Mouse (Mus musculus) forebrain, embryonic 11.5 days (tissue): ENCODE measurements around the gene Tmem145. TPM values are rescaled to one million over a fixed set of nuclear protein-coding genes. Genes with fewer than 3 reads are reported as not detected.

Source experiments
- ATAC-seq: fragments of 200-750 bp; cut with Nextera tagmentation; replicated peaks from 2 replicates; pipeline ENCODE4 v1.8.0; 2017; ENCODE audit warnings: moderate TSS enrichment; ENCODE audit not compliant: low FRiP score
- DNase-seq: peaks from one replicate; pipeline ENCODE4 v3.0.0-alpha.2; 2017; ENCODE audit warnings: low spot score
- H3K27ac ChIP-seq: fragments of 300-500 bp; sonication (generic); 2 replicates; pipeline ENCODE4 v1.5.1; 2014; ENCODE audit warnings: low read depth, low read length
- H3K27me3 ChIP-seq: fragments of 300-500 bp; sonication (generic); 2 replicates; pipeline ENCODE4 v1.6.1; 2014; ENCODE audit warnings: mild to moderate bottlenecking, low read length, mixed read lengths; ENCODE audit not compliant: control insufficient read depth, insufficient read depth
- H3K36me3 ChIP-seq: fragments of 300-500 bp; sonication (generic); 2 replicates; pipeline ENCODE4 v1.6.1; 2014; ENCODE audit warnings: mild to moderate bottlenecking, low read length, moderate library complexity, mixed read lengths; ENCODE audit not compliant: control insufficient read depth, insufficient read depth
- H3K4me1 ChIP-seq: fragments of 300-500 bp; sonication (generic); replicated peaks from 2 replicates; pipeline ENCODE4 v1.6.1; 2014; ENCODE audit warnings: low read length, mixed read lengths; ENCODE audit not compliant: control insufficient read depth, insufficient read depth
- H3K4me2 ChIP-seq: fragments of 300-500 bp; sonication (generic); 2 replicates; pipeline ENCODE4 v1.6.1; 2014; ENCODE audit warnings: low read depth, mild to moderate bottlenecking, low read length, moderate library complexity, mixed read lengths; ENCODE audit not compliant: severe bottlenecking
- H3K4me3 ChIP-seq: fragments of 300-500 bp; sonication (generic); 2 replicates; pipeline ENCODE4 v1.5.1; 2014; ENCODE audit warnings: low read depth, low read length
- H3K9ac ChIP-seq: fragments of 300-500 bp; sonication (generic); 2 replicates; pipeline ENCODE4 v1.6.1; 2014; ENCODE audit warnings: low read length
- H3K9me3 ChIP-seq: fragments of 300-500 bp; sonication (generic); 2 replicates; pipeline ENCODE4 v1.6.1; 2016; ENCODE audit warnings: low read length, mixed read lengths; ENCODE audit not compliant: control insufficient read depth
- WGBS: fragments of 180-500 bp; shearing (Covaris S2); extraction: QIAGEN DNeasy Blood & Tissue Kit; methylation state at CpG from one replicate; pipeline ENCODE4 v1.1.7; 2014; 5-methylcytosine and 5-hydroxymethylcytosine counted together
- polyA plus RNA-seq: library from polyadenylated mRNA; unstranded; fragments of >200 nt; fragmentation: Nextera tagmentation; extraction: Ambion mirVana; gene quantifications from 2 replicates; pipeline ENCODE4 v1.2.1, GENCODE M21; 2014

Gene Tmem145
- polyA plus RNA-seq, 1 experiment from 2014 or later, result 6.7 TPM

DNA sequence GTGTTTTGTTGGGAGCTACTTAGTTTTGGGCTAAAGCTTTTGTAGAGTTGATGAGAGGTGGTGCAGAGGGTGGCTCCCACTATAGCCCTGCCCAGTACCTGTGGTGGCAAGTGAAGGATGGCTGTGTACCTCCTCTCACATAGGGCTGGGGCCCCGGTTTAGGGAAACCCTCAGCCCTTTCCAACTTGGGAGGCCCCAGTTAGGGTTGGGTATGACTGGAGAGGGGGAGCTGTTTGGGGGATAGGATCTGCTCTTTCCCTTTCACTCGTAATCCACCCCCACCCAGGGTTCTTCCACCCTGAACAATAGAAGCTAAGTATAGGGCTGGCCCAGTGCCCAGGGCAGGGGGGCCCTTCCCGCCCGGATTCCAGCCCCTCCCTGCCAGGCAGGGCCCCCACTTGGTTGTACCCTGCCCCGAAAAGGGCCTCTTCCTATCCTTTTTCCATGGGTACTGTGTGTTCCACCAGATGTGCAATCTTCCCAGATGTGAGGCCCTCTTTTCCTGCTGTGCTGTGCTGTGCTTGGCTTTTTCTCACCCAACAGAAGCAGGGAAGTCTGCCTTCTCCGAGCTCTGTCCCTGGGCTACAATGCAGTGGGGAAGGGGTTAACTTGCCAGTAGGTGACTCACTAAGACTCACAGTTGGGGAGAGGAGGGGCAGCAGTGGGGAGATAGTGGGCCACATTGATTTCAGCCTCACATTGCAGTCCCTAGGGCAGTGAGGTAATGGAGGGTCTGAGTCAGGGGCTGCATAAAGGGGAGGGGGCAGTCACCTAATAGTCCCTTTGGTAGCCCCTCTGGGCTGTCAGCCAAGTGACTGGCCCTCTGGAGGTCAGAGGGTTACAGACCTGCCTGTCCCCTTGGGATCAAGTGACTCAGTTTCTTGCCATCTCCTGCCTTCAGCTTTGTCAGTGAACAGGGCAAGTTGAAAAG lies 25.8 kb upstream of the Tmem145 start:
- Histone ChIP-seq H3K4me1 (peaks cover 43% of the 10 kb centered on the region), H3K9me3 (no peaks in the 10 kb centered on the region), H3K4me2 (peak overlapping the region; percentile 93), H3K9ac (peak overlapping the region; percentile 86), H3K4me3 (peak overlapping the region; percentile 57), H3K27ac (peak overlapping the region; percentile 98), H3K36me3 (peaks cover 2% of the 10 kb centered on the region), H3K27me3 (no peaks in the 10 kb centered on the region)
- WGBS, result 2% methylated on average over 6 of the region's 6 CpGs
- DNase-seq, result peak; percentile 79
- ATAC-seq, result peak; percentile 23

DNA sequence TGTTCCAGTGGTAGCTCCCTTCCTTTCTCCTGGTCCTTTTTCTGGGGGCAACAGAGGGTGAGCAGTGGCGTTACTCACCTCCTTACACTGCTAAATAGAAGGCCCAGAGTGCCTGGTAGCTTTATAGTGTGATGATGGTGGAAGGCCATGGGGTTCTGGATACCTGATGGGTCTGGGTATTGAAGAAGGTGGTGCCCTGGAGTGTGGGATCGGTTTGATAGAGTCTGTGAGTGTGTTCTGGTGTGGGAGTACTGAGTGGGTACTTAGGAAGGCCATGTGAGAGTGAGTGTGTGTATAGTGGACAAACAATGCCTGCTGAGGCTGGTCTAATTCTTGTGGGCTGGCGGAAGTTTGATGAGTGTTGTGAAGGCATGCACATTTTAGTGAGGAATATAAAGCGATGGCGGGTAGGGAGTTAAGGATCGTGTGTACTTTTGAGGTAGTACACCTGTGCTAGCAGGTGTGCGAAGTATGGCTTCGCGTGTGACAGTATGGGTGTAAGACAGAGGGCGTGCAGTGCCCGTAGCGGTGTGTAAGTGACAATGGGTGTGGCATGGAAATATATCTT lies 24.7 kb upstream of the Tmem145 start:
- Histone ChIP-seq H3K36me3 (peaks cover 8% of the 10 kb centered on the region), H3K4me2 (peak overlapping the region; percentile 93), H3K27me3 (no peaks in the 10 kb centered on the region), H3K9me3 (no peaks in the 10 kb centered on the region), H3K4me3 (peak overlapping the region; percentile 77), H3K9ac (peak overlapping the region; percentile 86), H3K4me1 (peaks cover 41% of the 10 kb centered on the region), H3K27ac (peak overlapping the region; percentile 98)
- 23% methylated on average over 12 of the region's 12 CpGs for WGBS
- no peak; the same call in 1 of the 2 replicates for ATAC-seq
- DNase-seq, result no peak

DNA sequence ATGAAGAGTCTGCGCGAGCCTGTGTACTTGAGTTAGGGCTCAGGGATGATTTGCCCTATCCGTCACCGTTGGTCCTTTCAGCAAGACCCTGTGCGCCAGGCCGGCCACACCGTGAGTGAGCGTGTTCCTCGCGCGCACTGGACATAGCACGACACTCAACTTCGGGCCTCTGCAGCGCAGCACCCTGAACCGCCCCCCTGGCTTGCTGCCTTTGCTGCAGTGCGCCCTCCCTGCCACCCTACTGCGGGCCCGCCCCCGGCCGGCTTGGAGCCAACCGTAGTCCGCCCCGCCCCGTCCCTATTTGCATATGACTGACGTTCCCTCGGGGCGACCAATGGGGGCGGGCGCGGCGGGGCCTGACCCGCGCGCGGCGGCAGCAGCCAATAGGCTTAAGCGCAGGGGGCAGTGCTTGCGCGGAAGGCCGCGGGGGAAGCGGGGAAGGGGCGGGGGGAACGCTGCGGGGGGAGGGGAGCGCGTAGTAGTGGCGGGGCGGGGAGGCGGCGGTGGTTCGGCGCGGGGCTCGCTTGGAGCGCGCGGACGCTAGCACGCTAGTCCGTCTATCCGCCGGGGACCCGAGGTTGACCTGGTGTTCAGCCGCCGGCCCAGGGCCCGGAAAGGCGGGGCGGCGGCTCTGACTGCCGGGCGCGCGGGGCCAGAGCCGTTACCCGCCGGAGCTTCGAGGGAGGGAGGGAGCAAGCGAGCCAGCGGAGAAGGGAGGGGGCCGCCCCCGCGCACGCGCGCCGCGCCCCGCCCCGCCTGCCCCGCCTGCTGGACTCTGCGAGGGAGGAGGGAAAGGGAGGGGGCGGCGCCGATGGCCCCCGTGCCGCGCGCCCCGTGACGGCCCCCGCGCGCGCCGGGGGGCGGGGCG lies 23.9 kb upstream of the Tmem145 start:
- Histone ChIP-seq H3K4me2 (peak overlapping the region; percentile 93), H3K27ac (peak overlapping the region; percentile 98), H3K4me3 (peak overlapping the region; percentile 77), H3K9me3 (no peaks in the 10 kb centered on the region), H3K36me3 (peaks cover 15% of the 10 kb centered on the region), H3K4me1 (peaks cover 41% of the 10 kb centered on the region), H3K9ac (peak overlapping the region; percentile 86), H3K27me3 (no peaks in the 10 kb centered on the region)
- ATAC-seq (peak; percentile 79), DNase-seq (peak; percentile 99)
- 2% methylated on average over 80 of the region's 108 CpGs for WGBS

DNA sequence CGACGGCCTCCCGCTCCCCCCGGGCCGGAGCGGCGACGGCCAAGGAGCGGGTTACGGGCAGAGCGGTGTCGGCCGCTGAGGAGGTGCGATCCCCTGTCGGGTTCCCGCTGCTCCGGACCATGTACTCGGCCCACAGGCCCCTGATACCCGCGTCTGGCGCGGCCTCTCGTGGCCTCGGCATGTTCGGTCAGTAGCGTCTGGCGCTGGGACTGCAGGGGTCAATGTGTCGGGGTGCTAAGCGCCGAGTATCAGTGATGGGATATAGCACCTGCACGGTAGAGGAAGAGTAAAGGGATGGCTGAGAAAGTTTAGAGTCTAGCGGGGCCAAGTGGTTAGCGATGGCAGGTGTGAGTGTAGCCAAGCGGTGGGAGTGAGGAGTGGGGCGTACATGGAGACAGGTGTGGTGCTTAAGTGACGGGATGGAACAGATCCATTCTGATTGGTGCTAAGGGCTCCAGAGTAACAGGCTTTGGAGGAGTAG lies 23.1 kb upstream of the Tmem145 start:
- ATAC-seq, result no peak
- no peaks in the 10 kb centered on the region for H3K9me3 ChIP-seq
- H3K36me3 ChIP-seq, result peaks cover 18% of the 10 kb centered on the region
- peak overlapping the region; percentile 77 for H3K4me3 ChIP-seq
- no peaks in the 10 kb centered on the region for H3K27me3 ChIP-seq
- peak overlapping the region; percentile 83 for H3K4me2 ChIP-seq
- H3K4me1 ChIP-seq, result peaks cover 35% of the 10 kb centered on the region
- peak; percentile 78 for DNase-seq
- WGBS, result under 1% methylated on average over 30 of the region's 36 CpGs
- peak overlapping the region; percentile 84 for H3K9ac ChIP-seq
- peak overlapping the region; percentile 96 for H3K27ac ChIP-seq

DNA sequence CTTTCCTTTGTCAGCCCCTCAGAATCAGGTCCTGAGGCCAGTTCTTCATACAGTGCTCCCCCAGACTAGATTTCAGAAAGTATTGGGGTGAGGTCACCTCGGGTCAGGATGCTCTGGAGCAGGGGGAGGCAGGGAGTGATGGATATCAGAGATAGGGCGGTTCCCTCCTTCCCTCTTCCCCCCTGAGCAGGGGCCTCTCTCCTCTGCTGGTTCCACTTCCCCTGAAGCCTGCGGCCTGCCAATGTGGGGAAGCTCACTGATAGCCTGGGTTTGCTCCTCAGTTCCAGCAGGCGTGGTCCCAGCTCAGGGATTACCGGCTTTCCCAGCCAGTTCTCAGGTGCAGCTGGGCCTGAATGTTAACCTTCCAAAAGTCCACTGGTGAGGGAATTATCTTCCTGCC lies 22.3 kb upstream of the Tmem145 start:
- H3K4me3 ChIP-seq, result peak overlapping the region; percentile 77
- H3K4me2 ChIP-seq, result peak overlapping the region; percentile 83
- H3K27ac ChIP-seq, result peak overlapping the region; percentile 25
- peaks cover 32% of the 10 kb centered on the region for H3K4me1 ChIP-seq
- ATAC-seq, result no peak
- no peaks in the 10 kb centered on the region for H3K27me3 ChIP-seq
- H3K9ac ChIP-seq, result peak overlapping the region; percentile 84
- no peak for DNase-seq
- WGBS, result 22% methylated on average over 5 of the region's 5 CpGs
- no peaks in the 10 kb centered on the region for H3K9me3 ChIP-seq
- H3K36me3 ChIP-seq, result peaks cover 25% of the 10 kb centered on the region

DNA sequence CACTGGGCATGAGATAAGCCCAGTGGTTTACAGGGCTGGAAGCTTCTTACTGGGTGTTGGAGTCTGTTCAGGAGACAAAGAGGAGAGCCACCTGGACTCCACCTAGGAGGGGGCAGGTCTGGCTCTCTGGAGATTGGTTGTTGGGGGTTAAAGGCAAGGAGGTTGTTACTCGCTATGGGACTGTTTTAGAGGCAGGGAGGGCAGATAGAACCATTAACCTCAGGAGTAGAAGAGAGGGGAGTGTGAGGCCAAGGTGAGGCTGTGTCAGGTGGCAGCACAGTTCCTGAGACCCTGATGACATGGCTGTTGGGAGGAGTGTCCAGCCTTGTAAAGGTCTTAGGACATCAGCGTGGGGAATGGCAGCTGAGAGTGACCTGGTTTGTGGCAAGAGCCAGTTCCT lies 21.7 kb upstream of the Tmem145 start:
- H3K9me3 ChIP-seq, result no peaks in the 10 kb centered on the region
- H3K4me2 ChIP-seq, result peak overlapping the region; percentile 83
- 81% methylated on average over 2 of the region's 2 CpGs for WGBS
- H3K27ac ChIP-seq, result no peak overlapping the region
- DNase-seq, result no peak
- H3K4me3 ChIP-seq, result peak overlapping the region; percentile 77
- no peaks in the 10 kb centered on the region for H3K27me3 ChIP-seq
- H3K4me1 ChIP-seq, result peaks cover 32% of the 10 kb centered on the region
- no peak for ATAC-seq
- H3K36me3 ChIP-seq, result peaks cover 31% of the 10 kb centered on the region
- peak overlapping the region; percentile 84 for H3K9ac ChIP-seq

DNA sequence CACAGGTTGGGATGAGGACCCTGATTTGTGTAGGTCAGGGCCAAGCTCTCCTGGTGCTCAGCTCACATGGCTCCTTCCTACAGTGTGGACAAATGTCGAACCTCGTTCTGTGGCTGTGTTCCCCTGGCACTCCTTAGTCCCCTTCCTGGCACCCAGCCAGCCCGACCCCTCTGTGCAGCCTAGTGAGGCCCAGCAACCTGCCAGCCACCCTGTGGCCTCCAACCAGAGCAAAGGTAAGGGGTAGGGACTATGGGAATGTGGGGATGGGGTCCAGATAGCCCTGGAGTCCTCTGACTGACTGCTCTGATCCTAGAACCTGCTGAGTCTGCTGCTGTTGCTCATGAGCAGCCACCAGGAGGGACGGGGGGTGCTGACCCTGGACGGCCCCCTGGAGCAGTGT lies 21.1 kb upstream of the Tmem145 start:
- peaks cover 36% of the 10 kb centered on the region for H3K36me3 ChIP-seq
- H3K27me3 ChIP-seq, result no peaks in the 10 kb centered on the region
- peaks cover 28% of the 10 kb centered on the region for H3K4me1 ChIP-seq
- no peak overlapping the region for H3K27ac ChIP-seq
- H3K4me3 ChIP-seq, result no peak overlapping the region; the same call in 1 of the 2 replicates
- ATAC-seq (no peak), DNase-seq (no peak)
- no peak overlapping the region for H3K4me2 ChIP-seq
- no peak overlapping the region for H3K9ac ChIP-seq
- WGBS, result 91% methylated on average over 5 of the region's 5 CpGs
- no peaks in the 10 kb centered on the region; the same call in 1 of the 2 replicates for H3K9me3 ChIP-seq
